ENCODE assay signal across 8 mouse cellular contexts in the genomic region with DNA sequence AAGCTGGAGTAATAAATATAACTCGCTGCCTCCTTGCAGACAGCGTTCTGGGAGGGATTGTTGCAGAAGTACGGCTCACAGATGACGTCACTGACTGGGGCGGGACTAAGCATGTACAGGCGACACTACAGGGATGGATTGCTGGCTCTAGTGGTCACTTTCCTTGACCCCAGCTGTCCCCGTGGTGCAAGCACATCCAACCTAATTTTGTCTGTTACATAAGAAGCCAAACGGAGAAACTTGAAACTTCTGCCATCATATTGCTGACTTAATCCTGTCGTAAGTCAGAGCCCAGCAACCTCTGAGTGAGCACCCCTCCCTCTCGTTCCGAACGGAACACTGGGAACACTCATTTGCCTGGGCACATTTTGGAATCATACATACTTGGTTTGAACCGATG. TPM values are rescaled to one million over a fixed set of nuclear protein-coding genes. Genes with fewer than 3 reads are reported as not detected.
DNase-seq lines count a peak whose midpoint lies in the region; ATAC-seq and TF ChIP-seq lines count a peak whose summit lies in the region.

No protein-coding gene starts in this region.

- H3K4me1 ChIP-seq in forebrain, embryonic 12.5 days = peaks cover 3% of the 10 kb centered on the region
- no peaks in the 10 kb centered on the region for H3K4me1 ChIP-seq in heart, embryonic 15.5 days (replicated peaks)
- no peaks in the 10 kb centered on the region for H3K4me1 ChIP-seq in kidney, postnatal 0 days (replicated peaks; ENCODE audit: insufficient read depth, low read length)
- H3K4me1 ChIP-seq in liver, embryonic 11.5 days (replicated peaks; ENCODE audit: control insufficient read depth, insufficient read depth, low read length) = no peaks in the 10 kb centered on the region
- H3K4me1 ChIP-seq in testis, adult 2 months (ENCODE audit: control insufficient read depth, insufficient read depth, low read length) = no peaks in the 10 kb centered on the region; the same call in none of the 2 replicates

- no peaks in the 10 kb centered on the region for H3K36me3 ChIP-seq in forebrain, embryonic 12.5 days (replicated peaks)
- no peaks in the 10 kb centered on the region for H3K36me3 ChIP-seq in heart, embryonic 15.5 days
- no peaks in the 10 kb centered on the region for H3K36me3 ChIP-seq in kidney, postnatal 0 days (ENCODE audit: insufficient read depth, low read length)
- H3K36me3 ChIP-seq in liver, embryonic 11.5 days (ENCODE audit: control insufficient read depth, insufficient read depth, low read length) = no peaks in the 10 kb centered on the region
- no peaks in the 10 kb centered on the region for H3K36me3 ChIP-seq in testis, adult 2 months (ENCODE audit: control insufficient read depth, insufficient read depth, low read length)

- peak overlapping the region; percentile 54 for H3K4me2 ChIP-seq in forebrain, embryonic 12.5 days
- peak overlapping the region; percentile 61 for H3K4me2 ChIP-seq in heart, embryonic 15.5 days
- peak overlapping the region; percentile 61 for H3K4me2 ChIP-seq in kidney, postnatal 0 days (ENCODE audit: low read length)
- H3K4me2 ChIP-seq in liver, embryonic 11.5 days = peak overlapping the region; percentile 56

- no peak for TF ChIP-seq POLR2A in testis, adult 2 months (IDR thresholded peaks at IDR 0.05; ENCODE audit: control insufficient read depth, low read depth, low read length)

- no peaks in the 10 kb centered on the region for H3K9me3 ChIP-seq in forebrain, embryonic 12.5 days
- no peaks in the 10 kb centered on the region for H3K9me3 ChIP-seq in heart, embryonic 15.5 days (replicated peaks)
- no peaks in the 10 kb centered on the region for H3K9me3 ChIP-seq in kidney, postnatal 0 days (replicated peaks; ENCODE audit: low read length)
- no peaks in the 10 kb centered on the region for H3K9me3 ChIP-seq in liver, embryonic 11.5 days (ENCODE audit: control insufficient read depth, low read length)

- H3K9ac ChIP-seq in forebrain, embryonic 12.5 days = no peak overlapping the region
- H3K9ac ChIP-seq in heart, embryonic 15.5 days = no peak overlapping the region
- no peak overlapping the region for H3K9ac ChIP-seq in kidney, postnatal 0 days (ENCODE audit: low read depth, low read length)
- no peak overlapping the region for H3K9ac ChIP-seq in liver, embryonic 11.5 days (ENCODE audit: low read depth, low read length)

- ATAC-seq in forebrain, embryonic 12.5 days (ENCODE audit: low FRiP score) = peak; percentile 85; the same call in 1 of the 2 replicates
- no peak for ATAC-seq in heart, embryonic 15.5 days (replicated peaks; ENCODE audit: insufficient number of reproducible peaks, insufficient read depth, low FRiP score, low read depth)
- ATAC-seq in kidney, postnatal 0 days (replicated peaks; ENCODE audit: low FRiP score, low read depth) = peak; percentile 73
- peak; percentile 66 for ATAC-seq in liver, embryonic 11.5 days (replicated peaks; ENCODE audit: low FRiP score)
- peak; percentile 61; the same call in 1 of the 2 replicates for ATAC-seq in monocyte, adult 5-6 weeks (replicated peaks; ENCODE audit: insufficient number of reproducible peaks, low FRiP score, low TSS enrichment, poor library complexity, severe bottlenecking)

- no peak for TF ChIP-seq CTCF in kidney, postnatal 0 days (IDR thresholded peaks at IDR 0.05; ENCODE audit: low read depth)
- no peak for TF ChIP-seq CTCF in testis, adult 2 months (IDR thresholded peaks at IDR 0.05; ENCODE audit: control insufficient read depth, insufficient read depth, insufficient replicate concordance, low read depth, low read length)

- no peaks in the 10 kb centered on the region for H3K27me3 ChIP-seq in forebrain, embryonic 12.5 days
- H3K27me3 ChIP-seq in heart, embryonic 15.5 days = no peaks in the 10 kb centered on the region
- no peaks in the 10 kb centered on the region for H3K27me3 ChIP-seq in kidney, postnatal 0 days (ENCODE audit: insufficient read depth, low read length)
- H3K27me3 ChIP-seq in liver, embryonic 11.5 days (replicated peaks; ENCODE audit: control insufficient read depth, insufficient read depth, low read length) = no peaks in the 10 kb centered on the region
- H3K27me3 ChIP-seq in testis, adult 2 months (ENCODE audit: control insufficient read depth, insufficient read depth, low read length) = no peaks in the 10 kb centered on the region

- peak; percentile 41 to 43 for DNase-seq in B cell, adult 2 months
- DNase-seq in c-Kit-positive CD71-positive TER-119-negative erythroid progenitor cells, embryonic 14.5 days (ENCODE audit: low read depth) = peak; percentile 33
- DNase-seq in kidney, postnatal 0 days (ENCODE audit: low spot score) = peak; percentile 85
- peak; percentile 36 for DNase-seq in liver, embryonic 11.5 days (ENCODE audit: low spot score)

- H3K27ac ChIP-seq in forebrain, embryonic 12.5 days = no peak overlapping the region
- H3K27ac ChIP-seq in heart, embryonic 15.5 days = no peak overlapping the region
- no peak overlapping the region for H3K27ac ChIP-seq in kidney, postnatal 0 days
- no peak overlapping the region for H3K27ac ChIP-seq in liver, embryonic 11.5 days (ENCODE audit: low read depth, low read length)
- H3K27ac ChIP-seq in testis, adult 2 months (ENCODE audit: control insufficient read depth, insufficient read depth, low read depth, low read length) = no peak overlapping the region

- WGBS in forebrain, embryonic 12.5 days = 37% methylated on average over 13 of the region's 13 CpGs
- WGBS in heart, embryonic 15.5 days = 25% methylated on average over 13 of the region's 13 CpGs
- WGBS in kidney, postnatal 0 days = 12% methylated on average over 13 of the region's 13 CpGs
- 32% methylated on average over 13 of the region's 13 CpGs for WGBS in liver, embryonic 11.5 days

- H3K4me3 ChIP-seq in forebrain, embryonic 12.5 days (replicated peaks) = peak overlapping the region; percentile 36
- peak overlapping the region; percentile 42 for H3K4me3 ChIP-seq in heart, embryonic 15.5 days
- peak overlapping the region; percentile 26 for H3K4me3 ChIP-seq in kidney, postnatal 0 days (replicated peaks; ENCODE audit: low read depth, low read length)
- H3K4me3 ChIP-seq in liver, embryonic 11.5 days (ENCODE audit: low read depth, low read length) = peak overlapping the region; percentile 36
- H3K4me3 ChIP-seq in testis, adult 2 months (ENCODE audit: control insufficient read depth, low read depth, low read length) = peak overlapping the region; percentile 46

RNA-seq across cellular contexts. Expression of a gene that starts 52.1 kb away (rescaled TPM):
- 232 and 242 TPM in 2 replicates for polyA plus RNA-seq in forebrain, embryonic 12.5 days (2016; fragmentation: Nextera tagmentation; extraction: Ambion mirVana)
- 203 and 207 TPM in 2 replicates for polyA plus RNA-seq in heart, embryonic 15.5 days (2015; fragmentation: Nextera tagmentation; extraction: Ambion mirVana)
- 218 and 225 TPM in 2 replicates for polyA plus RNA-seq in kidney, postnatal 0 days (2015; fragmentation: Nextera tagmentation; extraction: Ambion mirVana)
- polyA plus RNA-seq in liver, embryonic 11.5 days (2014; fragmentation: Nextera tagmentation; extraction: Ambion mirVana) = 164 and 186 TPM in 2 replicates
- 472 to 775 TPM (median 753 TPM) in 3 replicates for total RNA-seq in monocyte, adult 5-6 weeks (2017)
- polyA plus RNA-seq in testis, adult 2 months (2012; rRNA removed) = 5.3 and 8.8 TPM in 2 replicates

Comparison
In these comparisons a context has a peak if more than half of its experiments do, and no peak if none do; other contexts are left out.
1. DNase-seq: peak in every context shown above with its lines; median percentile 85 in kidney, postnatal 0 days; 42 in B cell, adult 2 months; 36 in liver, embryonic 11.5 days; 33 in c-Kit-positive CD71-positive TER-119-negative erythroid progenitor cells, embryonic 14.5 days.
2. RNA of a gene that starts 52.1 kb away (polyA plus RNA-seq): 232 to 242 TPM in forebrain, embryonic 12.5 days, 218 to 225 TPM in kidney, postnatal 0 days, 203 to 207 TPM in heart, embryonic 15.5 days and 164 to 186 TPM in liver, embryonic 11.5 days; 5.3 to 8.8 TPM in testis, adult 2 months; every median in the first group is over 10 times any median in the second.
3. Peak in every context shown above with its lines, with median percentiles within 50 percentile points of each other: H3K4me2 ChIP-seq and H3K4me3 ChIP-seq.